Mouse (Mus musculus): ENCODE data around the gene Zc3h12a. TPM values are rescaled to one million over a fixed set of nuclear protein-coding genes. Genes with fewer than 3 reads are reported as not detected.
A peak's percentile ranks its signal among the peaks of the same experiment; 100 is the strongest.

Zc3h12a gene
- polyA plus RNA-seq, 1 experiment from 2014 or later: 1.1 TPM

- WGBS (ENCODE audit: insufficient replicate concordance): 64% methylated on average over 12 of the region's 12 CpGs
- no peak overlapping the region for H3K27ac ChIP-seq (ENCODE audit: low read depth, low read length)
- no peaks in the 10 kb centered on the region for H3K9me3 ChIP-seq (replicated peaks; ENCODE audit: control insufficient read depth, low read length)
- H3K4me1 ChIP-seq (ENCODE audit: control insufficient read depth, insufficient read depth, low read length): no peaks in the 10 kb centered on the region
- no peaks in the 10 kb centered on the region for H3K27me3 ChIP-seq (ENCODE audit: control insufficient read depth, insufficient read depth, low read length)
- ATAC-seq (replicated peaks; ENCODE audit: insufficient number of reproducible peaks, low FRiP score, low TSS enrichment): no peak
- no peak overlapping the region for H3K9ac ChIP-seq (ENCODE audit: low read depth, low read length)
- no peaks in the 10 kb centered on the region for H3K36me3 ChIP-seq (ENCODE audit: control insufficient read depth, insufficient read depth, low read length)
- H3K4me3 ChIP-seq (ENCODE audit: low read depth, low read length): no peak overlapping the region
- H3K4me2 ChIP-seq: no peak overlapping the region
Measured at GRCm38 (mm10) chr4:125136303-125136888, 8.8 kb upstream of the Zc3h12a start.

DNA sequence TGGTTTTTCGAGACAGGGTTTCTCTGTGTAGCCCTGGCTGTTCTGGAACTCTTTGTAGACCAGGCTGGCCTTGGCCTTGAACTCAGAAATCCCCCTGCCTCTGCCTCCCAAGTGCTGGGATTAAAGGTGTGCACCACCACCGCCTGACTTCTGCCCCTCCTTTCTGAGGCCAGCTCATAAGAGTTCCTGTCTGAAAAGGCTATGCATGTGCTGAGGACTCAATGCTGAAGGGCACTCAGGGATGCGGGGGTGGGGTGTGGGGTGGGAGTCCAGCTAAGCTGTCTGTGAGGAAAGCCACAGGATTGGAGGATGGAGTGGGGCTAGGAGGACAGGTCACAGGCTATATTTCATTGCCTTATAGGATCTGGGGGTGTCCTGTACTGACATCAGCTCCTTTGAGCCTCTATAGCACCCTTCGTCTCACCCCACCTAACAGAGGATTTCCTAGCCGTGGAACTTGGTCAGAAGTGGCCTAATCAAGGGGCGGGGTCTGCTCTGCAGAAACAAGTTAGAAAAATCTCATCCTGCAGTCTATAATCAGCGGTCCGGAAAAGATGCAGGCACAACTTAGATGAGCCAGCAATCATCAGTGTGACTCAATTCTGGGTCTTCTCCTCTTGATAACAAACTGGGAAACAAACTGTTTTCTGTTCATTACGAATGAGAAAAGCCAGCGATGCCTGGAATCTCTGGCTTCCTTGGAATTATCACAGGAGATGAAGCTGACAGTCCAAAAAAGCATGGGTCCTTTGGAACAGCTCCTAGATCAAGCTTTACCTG, 7.6 kb upstream of the Zc3h12a start:
- no peak overlapping the region for H3K4me3 ChIP-seq (ENCODE audit: low read depth, low read length)
- no peak overlapping the region for H3K9ac ChIP-seq (ENCODE audit: low read depth, low read length)
- H3K36me3 ChIP-seq (ENCODE audit: control insufficient read depth, insufficient read depth, low read length): no peaks in the 10 kb centered on the region
- no peaks in the 10 kb centered on the region for H3K9me3 ChIP-seq (replicated peaks; ENCODE audit: control insufficient read depth, low read length)
- ATAC-seq (replicated peaks; ENCODE audit: insufficient number of reproducible peaks, low FRiP score, low TSS enrichment): no peak
- 75% methylated on average over 9 of the region's 10 CpGs for WGBS (ENCODE audit: insufficient replicate concordance)
- H3K27ac ChIP-seq (ENCODE audit: low read depth, low read length): no peak overlapping the region
- no peak overlapping the region for H3K4me2 ChIP-seq
- H3K27me3 ChIP-seq (ENCODE audit: control insufficient read depth, insufficient read depth, low read length): no peaks in the 10 kb centered on the region
- no peaks in the 10 kb centered on the region for H3K4me1 ChIP-seq (ENCODE audit: control insufficient read depth, insufficient read depth, low read length)

- WGBS (ENCODE audit: insufficient replicate concordance): 64% methylated on average over 5 of the region's 5 CpGs
- Histone ChIP-seq H3K27ac (ENCODE audit: low read depth, low read length) (no peak overlapping the region), H3K4me3 (ENCODE audit: low read depth, low read length) (no peak overlapping the region), H3K36me3 (ENCODE audit: control insufficient read depth, insufficient read depth, low read length) (no peaks in the 10 kb centered on the region), H3K4me2 (no peak overlapping the region), H3K9me3 (replicated peaks; ENCODE audit: control insufficient read depth, low read length) (no peaks in the 10 kb centered on the region), H3K27me3 (ENCODE audit: control insufficient read depth, insufficient read depth, low read length) (no peaks in the 10 kb centered on the region), H3K9ac (ENCODE audit: low read depth, low read length) (no peak overlapping the region), H3K4me1 (ENCODE audit: control insufficient read depth, insufficient read depth, low read length) (no peaks in the 10 kb centered on the region)
- ATAC-seq (replicated peaks; ENCODE audit: insufficient number of reproducible peaks, low FRiP score, low TSS enrichment): no peak
Measured at GRCm38 (mm10) chr4:125134631-125135030, 7.0 kb upstream of the Zc3h12a start.

- H3K4me1 ChIP-seq (ENCODE audit: control insufficient read depth, insufficient read depth, low read length): no peaks in the 10 kb centered on the region
- no peaks in the 10 kb centered on the region for H3K27me3 ChIP-seq (ENCODE audit: control insufficient read depth, insufficient read depth, low read length)
- H3K9me3 ChIP-seq (replicated peaks; ENCODE audit: control insufficient read depth, low read length): no peaks in the 10 kb centered on the region
- 86% methylated on average over 4 of the region's 4 CpGs for WGBS (ENCODE audit: insufficient replicate concordance)
- H3K4me2 ChIP-seq: no peak overlapping the region
- no peak overlapping the region for H3K4me3 ChIP-seq (ENCODE audit: low read depth, low read length)
- no peak overlapping the region for H3K9ac ChIP-seq (ENCODE audit: low read depth, low read length)
- no peak for ATAC-seq (replicated peaks; ENCODE audit: insufficient number of reproducible peaks, low FRiP score, low TSS enrichment)
- no peak overlapping the region for H3K27ac ChIP-seq (ENCODE audit: low read depth, low read length)
- H3K36me3 ChIP-seq (ENCODE audit: control insufficient read depth, insufficient read depth, low read length): no peaks in the 10 kb centered on the region
Measured at GRCm38 (mm10) chr4:125134192-125134591, 6.6 kb upstream of the Zc3h12a start.

DNA sequence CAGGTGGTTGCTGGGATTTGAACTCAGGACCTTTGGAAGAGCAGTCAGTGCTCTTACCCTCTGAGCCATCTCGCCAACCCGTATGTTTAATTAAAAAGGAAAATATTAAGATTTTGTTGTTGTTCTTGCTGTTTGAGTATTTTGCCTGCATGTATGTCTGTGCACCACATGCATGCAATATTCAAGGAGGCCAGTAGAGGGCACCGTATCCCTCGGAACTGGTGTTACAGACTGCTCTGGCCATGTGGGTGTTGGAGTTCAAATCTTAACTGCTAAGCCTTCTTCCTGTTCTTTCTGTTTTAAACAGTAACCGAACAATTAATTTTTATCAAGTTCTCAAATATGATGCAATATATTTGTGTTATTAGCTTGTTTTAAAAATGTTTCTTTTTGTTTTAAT, 4.8 kb upstream of the Zc3h12a start:
- Histone ChIP-seq H3K36me3 (ENCODE audit: control insufficient read depth, insufficient read depth, low read length) (no peaks in the 10 kb centered on the region), H3K9me3 (replicated peaks; ENCODE audit: control insufficient read depth, low read length) (no peaks in the 10 kb centered on the region), H3K4me3 (ENCODE audit: low read depth, low read length) (no peak overlapping the region), H3K27ac (ENCODE audit: low read depth, low read length) (no peak overlapping the region), H3K9ac (ENCODE audit: low read depth, low read length) (no peak overlapping the region), H3K4me2 (no peak overlapping the region), H3K4me1 (ENCODE audit: control insufficient read depth, insufficient read depth, low read length) (peaks cover 3% of the 10 kb centered on the region), H3K27me3 (ENCODE audit: control insufficient read depth, insufficient read depth, low read length) (no peaks in the 10 kb centered on the region)
- ATAC-seq (replicated peaks; ENCODE audit: insufficient number of reproducible peaks, low FRiP score, low TSS enrichment): no peak
- 23% methylated on average over 5 of the region's 5 CpGs for WGBS (ENCODE audit: insufficient replicate concordance)

DNA sequence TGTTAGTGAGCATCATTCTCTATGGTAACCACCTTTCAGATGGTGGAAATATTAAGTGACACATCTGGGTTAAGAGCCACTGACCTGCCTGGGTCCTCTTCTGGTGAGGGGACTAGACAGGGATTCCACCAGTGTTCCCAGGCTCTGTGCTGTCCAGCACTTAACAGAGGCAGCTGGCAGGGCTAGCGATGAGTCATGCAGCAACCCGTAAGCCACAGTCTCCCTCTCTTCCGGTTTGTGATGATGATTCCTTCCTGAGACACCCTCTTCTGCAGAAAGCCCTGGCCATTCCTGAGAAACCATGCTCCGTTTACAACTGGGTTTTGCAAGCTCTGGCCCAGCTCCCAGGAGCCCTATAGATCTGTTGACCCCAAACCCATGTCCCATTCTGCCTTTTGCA, 3.9 kb upstream of the Zc3h12a start:
- ATAC-seq (replicated peaks; ENCODE audit: insufficient number of reproducible peaks, low FRiP score, low TSS enrichment): no peak
- 46% methylated on average over 4 of the region's 4 CpGs for WGBS (ENCODE audit: insufficient replicate concordance)
- Histone ChIP-seq H3K4me2 (no peak overlapping the region), H3K36me3 (ENCODE audit: control insufficient read depth, insufficient read depth, low read length) (no peaks in the 10 kb centered on the region), H3K4me3 (ENCODE audit: low read depth, low read length) (no peak overlapping the region), H3K27ac (ENCODE audit: low read depth, low read length) (no peak overlapping the region), H3K9ac (ENCODE audit: low read depth, low read length) (no peak overlapping the region), H3K4me1 (ENCODE audit: control insufficient read depth, insufficient read depth, low read length) (peaks cover 9% of the 10 kb centered on the region), H3K27me3 (ENCODE audit: control insufficient read depth, insufficient read depth, low read length) (no peaks in the 10 kb centered on the region), H3K9me3 (replicated peaks; ENCODE audit: control insufficient read depth, low read length) (no peaks in the 10 kb centered on the region)

- no peaks in the 10 kb centered on the region for H3K36me3 ChIP-seq (ENCODE audit: control insufficient read depth, insufficient read depth, low read length)
- peak overlapping the region; percentile 97 for H3K4me2 ChIP-seq
- no peaks in the 10 kb centered on the region for H3K27me3 ChIP-seq (ENCODE audit: control insufficient read depth, insufficient read depth, low read length)
- H3K27ac ChIP-seq (ENCODE audit: low read depth, low read length): no peak overlapping the region
- peaks cover 40% of the 10 kb centered on the region for H3K4me1 ChIP-seq (ENCODE audit: control insufficient read depth, insufficient read depth, low read length)
- ATAC-seq (replicated peaks; ENCODE audit: insufficient number of reproducible peaks, low FRiP score, low TSS enrichment): no peak
- 75% methylated on average over 7 of the region's 7 CpGs for WGBS (ENCODE audit: insufficient replicate concordance)
- no peaks in the 10 kb centered on the region for H3K9me3 ChIP-seq (replicated peaks; ENCODE audit: control insufficient read depth, low read length)
- no peak overlapping the region for H3K9ac ChIP-seq (ENCODE audit: low read depth, low read length)
- peak overlapping the region; percentile 80 for H3K4me3 ChIP-seq (ENCODE audit: low read depth, low read length)
Measured at GRCm38 (mm10) chr4:125126761-125127160, 879 bp downstream of the Zc3h12a start.

- 85% methylated on average over 3 of the region's 3 CpGs for WGBS (ENCODE audit: insufficient replicate concordance)
- no peak overlapping the region for H3K4me3 ChIP-seq (ENCODE audit: low read depth, low read length)
- H3K36me3 ChIP-seq (ENCODE audit: control insufficient read depth, insufficient read depth, low read length): no peaks in the 10 kb centered on the region
- no peak overlapping the region for H3K9ac ChIP-seq (ENCODE audit: low read depth, low read length)
- peaks cover 40% of the 10 kb centered on the region for H3K4me1 ChIP-seq (ENCODE audit: control insufficient read depth, insufficient read depth, low read length)
- no peak for ATAC-seq (replicated peaks; ENCODE audit: insufficient number of reproducible peaks, low FRiP score, low TSS enrichment)
- no peak overlapping the region for H3K4me2 ChIP-seq
- no peak overlapping the region for H3K27ac ChIP-seq (ENCODE audit: low read depth, low read length)
- H3K9me3 ChIP-seq (replicated peaks; ENCODE audit: control insufficient read depth, low read length): no peaks in the 10 kb centered on the region
- H3K27me3 ChIP-seq (ENCODE audit: control insufficient read depth, insufficient read depth, low read length): no peaks in the 10 kb centered on the region
Measured at GRCm38 (mm10) chr4:125126186-125126585, 1.5 kb downstream of the Zc3h12a start.

All from heart, embryonic 11.5 days (tissue).